Mouse (Mus musculus): ENCODE measurements at regions not wholly inside any gene's neighbourhood (a gene's known extent, or its start where the extent isn't known, plus 50 kb on each side); places are given as distances from the start of the nearest gene placed in this dataset.

- Histone ChIP-seq H3K4me3 (ENCODE audit: low read depth, low read length) (no peak overlapping the region), H3K9me3 (replicated peaks) (no peaks in the 10 kb centered on the region), H3K36me3 (replicated peaks) (no peaks in the 10 kb centered on the region), H3K27me3 (ENCODE audit: insufficient read depth, low read length) (peaks cover 34% of the 10 kb centered on the region), H3K4me1 (ENCODE audit: insufficient read depth, low read depth, low read length) (no peaks in the 10 kb centered on the region)
- TF ChIP-seq GATA2 (IDR thresholded peaks at IDR 0.05; ENCODE audit: borderline replicate concordance, low read depth, low read length) (no peak), GATA1 (IDR thresholded peaks at IDR 0.05; ENCODE audit: borderline replicate concordance, low read length) (no peak), CTCF (IDR thresholded peaks at IDR 0.05; ENCODE audit: low read depth, low read length) (no peak), POLR2AphosphoS5 (IDR thresholded peaks at IDR 0.05; ENCODE audit: insufficient replicate concordance, low read depth, low read length) (no peak), TAL1 (conservative IDR thresholded peaks at IDR 0.05; ENCODE audit: low read depth, low read length) (no peak)
- DNase-seq (ENCODE audit: low spot score) (no peak), ATAC-seq (ENCODE audit: extremely low read depth, insufficient number of reproducible peaks, low FRiP score, poor library complexity, severe bottlenecking) (no peak)
These were observed 341.4 kb downstream of the Gm49356 start for GRCm38 (mm10) chr15:59230536-59230935.

- ATAC-seq (ENCODE audit: extremely low read depth, insufficient number of reproducible peaks, low FRiP score, poor library complexity, severe bottlenecking) (no peak), DNase-seq (ENCODE audit: low spot score) (no peak)
- H3K4me3 ChIP-seq (ENCODE audit: low read depth, low read length): no peak overlapping the region
- peaks cover 33% of the 10 kb centered on the region for H3K27me3 ChIP-seq (ENCODE audit: insufficient read depth, low read length)
- TF ChIP-seq TAL1 (conservative IDR thresholded peaks at IDR 0.05; ENCODE audit: low read depth, low read length) (no peak), GATA2 (IDR thresholded peaks at IDR 0.05; ENCODE audit: borderline replicate concordance, low read depth, low read length) (no peak), POLR2AphosphoS5 (IDR thresholded peaks at IDR 0.05; ENCODE audit: insufficient replicate concordance, low read depth, low read length) (no peak)
- no peaks in the 10 kb centered on the region for H3K9me3 ChIP-seq (replicated peaks)
- no peaks in the 10 kb centered on the region for H3K4me1 ChIP-seq (ENCODE audit: insufficient read depth, low read depth, low read length)
- no peaks in the 10 kb centered on the region for H3K36me3 ChIP-seq (replicated peaks)
These were observed 342.6 kb downstream of the Gm49356 start for GRCm38 (mm10) chr15:59231703-59232102.

GRCm38 (mm10) chr15:59232290-59232689 lies 343.2 kb downstream of the Gm49356 start:
- Histone ChIP-seq H3K36me3 (replicated peaks) (no peaks in the 10 kb centered on the region), H3K27me3 (ENCODE audit: insufficient read depth, low read length) (peaks cover 32% of the 10 kb centered on the region), H3K4me1 (ENCODE audit: insufficient read depth, low read depth, low read length) (no peaks in the 10 kb centered on the region), H3K9me3 (replicated peaks) (no peaks in the 10 kb centered on the region), H3K4me3 (ENCODE audit: low read depth, low read length) (no peak overlapping the region)
- TF ChIP-seq CTCF (IDR thresholded peaks at IDR 0.05; ENCODE audit: low read depth, low read length) (no peak), GATA2 (IDR thresholded peaks at IDR 0.05; ENCODE audit: borderline replicate concordance, low read depth, low read length) (no peak), POLR2AphosphoS5 (IDR thresholded peaks at IDR 0.05; ENCODE audit: insufficient replicate concordance, low read depth, low read length) (no peak), GATA1 (IDR thresholded peaks at IDR 0.05; ENCODE audit: borderline replicate concordance, low read length) (no peak), TAL1 (conservative IDR thresholded peaks at IDR 0.05; ENCODE audit: low read depth, low read length) (no peak)
- no peak for DNase-seq (ENCODE audit: low spot score)
- no peak for ATAC-seq (ENCODE audit: extremely low read depth, insufficient number of reproducible peaks, low FRiP score, poor library complexity, severe bottlenecking)

- no peaks in the 10 kb centered on the region for H3K9me3 ChIP-seq (replicated peaks)
- DNase-seq (ENCODE audit: low spot score) (no peak), ATAC-seq (ENCODE audit: extremely low read depth, insufficient number of reproducible peaks, low FRiP score, poor library complexity, severe bottlenecking) (no peak)
- TF ChIP-seq GATA2 (IDR thresholded peaks at IDR 0.05; ENCODE audit: borderline replicate concordance, low read depth, low read length): no peak
- TF ChIP-seq GATA1 (IDR thresholded peaks at IDR 0.05; ENCODE audit: borderline replicate concordance, low read length): no peak
- TF ChIP-seq POLR2AphosphoS5 (IDR thresholded peaks at IDR 0.05; ENCODE audit: insufficient replicate concordance, low read depth, low read length): no peak
- TF ChIP-seq TAL1 (conservative IDR thresholded peaks at IDR 0.05; ENCODE audit: low read depth, low read length): no peak
- TF ChIP-seq CTCF (IDR thresholded peaks at IDR 0.05; ENCODE audit: low read depth, low read length): no peak
- H3K4me1 ChIP-seq (ENCODE audit: insufficient read depth, low read depth, low read length): no peaks in the 10 kb centered on the region
- no peak overlapping the region for H3K4me3 ChIP-seq (ENCODE audit: low read depth, low read length)
- no peaks in the 10 kb centered on the region for H3K36me3 ChIP-seq (replicated peaks)
- peaks cover 32% of the 10 kb centered on the region for H3K27me3 ChIP-seq (ENCODE audit: insufficient read depth, low read length)
These were observed 348.5 kb downstream of the Gm49356 start for GRCm38 (mm10) chr15:59237446-59238161.

GRCm38 (mm10) chr15:59241752-59242151 lies 352.7 kb downstream of the Gm49356 start:
- no peaks in the 10 kb centered on the region for H3K4me1 ChIP-seq (ENCODE audit: insufficient read depth, low read depth, low read length)
- H3K4me3 ChIP-seq (ENCODE audit: low read depth, low read length): no peak overlapping the region
- no peaks in the 10 kb centered on the region for H3K9me3 ChIP-seq (replicated peaks)
- ATAC-seq (ENCODE audit: extremely low read depth, insufficient number of reproducible peaks, low FRiP score, poor library complexity, severe bottlenecking) (no peak), DNase-seq (ENCODE audit: low spot score) (no peak)
- H3K27me3 ChIP-seq (ENCODE audit: insufficient read depth, low read length): peaks cover 38% of the 10 kb centered on the region
- no peak for TF ChIP-seq POLR2AphosphoS5 (IDR thresholded peaks at IDR 0.05; ENCODE audit: insufficient replicate concordance, low read depth, low read length)
- H3K36me3 ChIP-seq (replicated peaks): no peaks in the 10 kb centered on the region

GRCm38 (mm10) chr15:59245927-59246649 lies 357.0 kb downstream of the Gm49356 start:
- no peak for DNase-seq (ENCODE audit: low spot score)
- no peaks in the 10 kb centered on the region for H3K4me1 ChIP-seq (ENCODE audit: insufficient read depth, low read depth, low read length)
- TF ChIP-seq GATA2 (IDR thresholded peaks at IDR 0.05; ENCODE audit: borderline replicate concordance, low read depth, low read length) (no peak), GATA1 (IDR thresholded peaks at IDR 0.05; ENCODE audit: borderline replicate concordance, low read length) (no peak), CTCF (IDR thresholded peaks at IDR 0.05; ENCODE audit: low read depth, low read length) (no peak), POLR2AphosphoS5 (IDR thresholded peaks at IDR 0.05; ENCODE audit: insufficient replicate concordance, low read depth, low read length) (no peak), TAL1 (conservative IDR thresholded peaks at IDR 0.05; ENCODE audit: low read depth, low read length) (no peak)
- H3K36me3 ChIP-seq (replicated peaks): no peaks in the 10 kb centered on the region
- ATAC-seq (ENCODE audit: extremely low read depth, insufficient number of reproducible peaks, low FRiP score, poor library complexity, severe bottlenecking): no peak
- no peaks in the 10 kb centered on the region for H3K9me3 ChIP-seq (replicated peaks)
- H3K27me3 ChIP-seq (ENCODE audit: insufficient read depth, low read length): peaks cover 45% of the 10 kb centered on the region
- H3K4me3 ChIP-seq (ENCODE audit: low read depth, low read length): no peak overlapping the region
